Mouse (Mus musculus) limb, embryonic 12.5 days (tissue): ENCODE data around the gene Triap1. TPM values are rescaled to one million over a fixed set of nuclear protein-coding genes. Genes with fewer than 3 reads are reported as not detected.
"Not testable (repeated sequence)": the region's sequence is repeated elsewhere in the genome, so short reads cannot be mapped to it uniquely, and the experiment has no call there.

Experiments used
- ATAC-seq: fragments of 200-750 bp; cut with Nextera tagmentation; 2 replicates; pipeline ENCODE4 v1.8.0; 2017; ENCODE audit warnings: low read depth, moderate TSS enrichment; ENCODE audit not compliant: insufficient number of reproducible peaks, insufficient read depth, low FRiP score, low TSS enrichment
- H3K27ac ChIP-seq: fragments of 300-500 bp; sonication (generic); 2 replicates; pipeline ENCODE4 v1.5.1; 2016; ENCODE audit warnings: mild to moderate bottlenecking, moderate library complexity
- H3K27me3 ChIP-seq: fragments of 300-500 bp; sonication (generic); 2 replicates; pipeline ENCODE4 v1.6.1; 2016; ENCODE audit warnings: mild to moderate bottlenecking, moderate library complexity
- H3K36me3 ChIP-seq: fragments of 300-500 bp; sonication (generic); 2 replicates; pipeline ENCODE4 v1.6.1; 2016; ENCODE audit warnings: mild to moderate bottlenecking, moderate library complexity
- H3K4me1 ChIP-seq: fragments of 300-500 bp; sonication (generic); replicated peaks from 2 replicates; pipeline ENCODE4 v1.6.1; 2016
- H3K4me2 ChIP-seq: fragments of 300-500 bp; sonication (generic); 2 replicates; pipeline ENCODE4 v1.6.1; 2016; ENCODE audit warnings: mild to moderate bottlenecking, moderate library complexity
- H3K4me3 ChIP-seq: fragments of 300-500 bp; sonication (generic); replicated peaks from 2 replicates; pipeline ENCODE4 v1.5.1; 2016; ENCODE audit warnings: mild to moderate bottlenecking
- H3K9ac ChIP-seq: fragments of 300-500 bp; sonication (generic); replicated peaks from 2 replicates; pipeline ENCODE4 v1.6.1; 2016; ENCODE audit warnings: mild to moderate bottlenecking, moderate library complexity
- H3K9me3 ChIP-seq: fragments of 300-500 bp; sonication (generic); 2 replicates; pipeline ENCODE4 v1.6.1; 2016; ENCODE audit warnings: mild to moderate bottlenecking, moderate library complexity
- WGBS: fragments of 180-500 bp; shearing (Covaris S2); methylation state at CpG from one replicate; pipeline ENCODE4 v1.1.7; 2016; 5-methylcytosine and 5-hydroxymethylcytosine counted together
- polyA plus RNA-seq: library from polyadenylated mRNA; unstranded; fragments of >200 nt; fragmentation: Nextera tagmentation; extraction: Ambion mirVana; gene quantifications from 2 replicates; pipeline ENCODE4 v1.2.1, GENCODE M21; 2016

Gene Triap1
- polyA plus RNA-seq, 1 experiment from 2014 or later = 65.4 TPM

GRCm38 (mm10) chr5:115362819-115363714 lies 22.0 kb downstream of the Triap1 start:
- Histone ChIP-seq H3K9me3 (no peaks in the 10 kb centered on the region), H3K27ac (no peak overlapping the region), H3K9ac (no peak overlapping the region), H3K4me1 (peaks cover 9% of the 10 kb centered on the region), H3K4me3 (no peak overlapping the region), H3K27me3 (peaks cover 8% of the 10 kb centered on the region), H3K36me3 (no peaks in the 10 kb centered on the region), H3K4me2 (no peak overlapping the region)
- WGBS = 19% methylated on average over 19 of the region's 19 CpGs
- ATAC-seq = no peak

- Histone ChIP-seq H3K27me3 (peaks cover 8% of the 10 kb centered on the region), H3K4me3 (no peak overlapping the region), H3K36me3 (no peaks in the 10 kb centered on the region), H3K4me2 (no peak overlapping the region), H3K27ac (no peak overlapping the region), H3K9ac (no peak overlapping the region), H3K9me3 (no peaks in the 10 kb centered on the region), H3K4me1 (peaks cover 9% of the 10 kb centered on the region)
- WGBS = 88% methylated on average over 4 of the region's 4 CpGs
- ATAC-seq = no peak
Measured at GRCm38 (mm10) chr5:115364782-115365181, 23.8 kb downstream of the Triap1 start.

- Histone ChIP-seq H3K9ac (no peak overlapping the region), H3K9me3 (no peaks in the 10 kb centered on the region), H3K27ac (no peak overlapping the region), H3K4me3 (no peak overlapping the region), H3K27me3 (no peaks in the 10 kb centered on the region; the same call in 1 of the 2 replicates), H3K36me3 (no peaks in the 10 kb centered on the region), H3K4me2 (no peak overlapping the region), H3K4me1 (peaks cover 9% of the 10 kb centered on the region)
- 22% methylated on average over 9 of the region's 9 CpGs for WGBS
- no peak for ATAC-seq
Measured at GRCm38 (mm10) chr5:115371736-115372135, 30.7 kb downstream of the Triap1 start.

GRCm38 (mm10) chr5:115373441-115374203 lies 32.6 kb downstream of the Triap1 start:
- H3K27me3 ChIP-seq = no peaks in the 10 kb centered on the region; the same call in 1 of the 2 replicates
- H3K9ac ChIP-seq = peak overlapping the region; percentile 62
- H3K27ac ChIP-seq = no peak overlapping the region
- ATAC-seq = no peak
- WGBS = 24% methylated on average over 26 of the region's 26 CpGs
- no peaks in the 10 kb centered on the region for H3K9me3 ChIP-seq
- peaks cover 9% of the 10 kb centered on the region for H3K4me1 ChIP-seq
- H3K4me2 ChIP-seq = peak overlapping the region; percentile 71
- peak overlapping the region; percentile 36 for H3K4me3 ChIP-seq
- no peaks in the 10 kb centered on the region for H3K36me3 ChIP-seq

GRCm38 (mm10) chr5:115374204-115374820 lies 33.3 kb downstream of the Triap1 start:
- H3K4me2 ChIP-seq = peak overlapping the region; percentile 71
- H3K9me3 ChIP-seq = no peaks in the 10 kb centered on the region
- no peak for ATAC-seq
- H3K4me1 ChIP-seq = peaks cover 9% of the 10 kb centered on the region
- no peaks in the 10 kb centered on the region; the same call in 1 of the 2 replicates for H3K27me3 ChIP-seq
- 23% methylated on average over 11 of the region's 11 CpGs for WGBS
- H3K36me3 ChIP-seq = no peaks in the 10 kb centered on the region
- H3K9ac ChIP-seq = peak overlapping the region; percentile 62
- H3K27ac ChIP-seq = no peak overlapping the region
- peak overlapping the region; percentile 36 for H3K4me3 ChIP-seq

GRCm38 (mm10) chr5:115375436-115375835 lies 34.4 kb downstream of the Triap1 start:
- Histone ChIP-seq H3K36me3 (no peaks in the 10 kb centered on the region), H3K4me3 (no peak overlapping the region), H3K4me2 (no peak overlapping the region), H3K9me3 (no peaks in the 10 kb centered on the region), H3K27ac (no peak overlapping the region), H3K9ac (no peak overlapping the region), H3K4me1 (peaks cover 9% of the 10 kb centered on the region), H3K27me3 (no peaks in the 10 kb centered on the region; the same call in 1 of the 2 replicates)
- no peak for ATAC-seq
- WGBS = 93% methylated on average over 2 of the region's 2 CpGs

GRCm38 (mm10) chr5:115378882-115379281 lies 37.9 kb downstream of the Triap1 start:
- not testable (repeated sequence) for H3K4me2 ChIP-seq, H3K27ac ChIP-seq, H3K4me3 ChIP-seq, H3K9ac ChIP-seq, H3K27me3 ChIP-seq, ATAC-seq, H3K36me3 ChIP-seq, H3K4me1 ChIP-seq, H3K9me3 ChIP-seq
- 71% methylated on average over 2 of the region's 2 CpGs for WGBS

- H3K9me3 ChIP-seq = no peaks in the 10 kb centered on the region
- H3K4me2 ChIP-seq = no peak overlapping the region
- H3K27ac ChIP-seq = no peak overlapping the region; the same call in 1 of the 2 replicates
- H3K4me1 ChIP-seq = peaks cover 12% of the 10 kb centered on the region; the same call in 1 of the 2 replicates
- H3K27me3 ChIP-seq = peaks cover 9% of the 10 kb centered on the region; the same call in 1 of the 2 replicates
- 37% methylated on average over 9 of the region's 9 CpGs for WGBS
- no peak overlapping the region for H3K4me3 ChIP-seq
- no peak for ATAC-seq
- H3K9ac ChIP-seq = no peak overlapping the region
- no peaks in the 10 kb centered on the region for H3K36me3 ChIP-seq
Measured at GRCm38 (mm10) chr5:115391935-115392334, 50.9 kb downstream of the Triap1 start.

- Histone ChIP-seq H3K9me3 (no peaks in the 10 kb centered on the region), H3K27ac (no peak overlapping the region), H3K4me3 (no peak overlapping the region), H3K4me2 (no peak overlapping the region), H3K27me3 (peaks cover 16% of the 10 kb centered on the region; the same call in 1 of the 2 replicates), H3K4me1 (peaks cover 12% of the 10 kb centered on the region), H3K36me3 (no peaks in the 10 kb centered on the region), H3K9ac (no peak overlapping the region)
- WGBS = 76% methylated on average over 1 of the region's 1 CpGs
- no peak for ATAC-seq
Measured at GRCm38 (mm10) chr5:115392969-115393368, 51.9 kb downstream of the Triap1 start.
